Mouse (Mus musculus) cerebellum, adult 9-11 months (tissue): Measurements from ENCODE around the gene Synm.

Experiments used
- DNase-seq: peaks from one replicate; pipeline ENCODE4 v3.0.0; 2022

Gene Synm

DNA sequence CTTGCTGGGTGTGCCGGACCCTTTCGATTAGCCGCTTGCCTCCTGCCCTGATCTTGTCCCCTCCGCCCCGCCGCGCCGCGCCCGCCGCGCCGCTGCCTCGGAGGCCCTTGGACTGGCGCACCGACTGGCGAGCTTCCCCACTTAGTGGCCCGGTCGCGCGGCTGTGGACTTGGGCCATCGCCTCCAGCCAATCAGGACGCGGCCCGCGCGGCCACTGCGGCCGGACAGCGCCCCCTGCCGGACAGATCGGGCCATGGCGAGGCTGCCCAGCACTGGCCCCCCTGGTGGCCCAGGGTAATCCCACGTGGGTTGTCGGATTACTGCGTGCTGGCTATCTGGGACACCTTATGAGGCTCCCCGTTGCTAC is at the start of gene Synm:
Gene Synm (minus strand): TSS at position 114 of the 367 bp plus-strand sequence.
- DNase-seq, result peak; percentile 83

DNA sequence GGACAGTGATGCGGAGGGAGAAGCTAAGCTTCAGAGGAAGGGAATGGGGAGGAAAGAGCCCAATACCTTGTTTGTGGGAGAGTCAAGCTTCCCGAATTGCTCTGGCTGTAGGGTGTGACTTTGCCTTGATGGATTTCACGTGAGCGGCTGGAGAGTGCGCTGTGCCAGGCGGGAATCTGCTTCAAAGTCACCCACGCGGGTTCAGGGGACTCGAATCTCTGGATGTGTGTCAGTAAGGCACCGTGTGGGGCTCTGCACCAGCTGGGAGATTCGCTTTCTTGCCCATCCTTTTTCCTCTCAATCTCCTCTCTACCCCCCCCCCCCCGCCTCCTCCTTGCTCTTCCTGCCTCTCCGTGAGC is 44.3 kb upstream of the Synm start:
- no peak for DNase-seq

DNA sequence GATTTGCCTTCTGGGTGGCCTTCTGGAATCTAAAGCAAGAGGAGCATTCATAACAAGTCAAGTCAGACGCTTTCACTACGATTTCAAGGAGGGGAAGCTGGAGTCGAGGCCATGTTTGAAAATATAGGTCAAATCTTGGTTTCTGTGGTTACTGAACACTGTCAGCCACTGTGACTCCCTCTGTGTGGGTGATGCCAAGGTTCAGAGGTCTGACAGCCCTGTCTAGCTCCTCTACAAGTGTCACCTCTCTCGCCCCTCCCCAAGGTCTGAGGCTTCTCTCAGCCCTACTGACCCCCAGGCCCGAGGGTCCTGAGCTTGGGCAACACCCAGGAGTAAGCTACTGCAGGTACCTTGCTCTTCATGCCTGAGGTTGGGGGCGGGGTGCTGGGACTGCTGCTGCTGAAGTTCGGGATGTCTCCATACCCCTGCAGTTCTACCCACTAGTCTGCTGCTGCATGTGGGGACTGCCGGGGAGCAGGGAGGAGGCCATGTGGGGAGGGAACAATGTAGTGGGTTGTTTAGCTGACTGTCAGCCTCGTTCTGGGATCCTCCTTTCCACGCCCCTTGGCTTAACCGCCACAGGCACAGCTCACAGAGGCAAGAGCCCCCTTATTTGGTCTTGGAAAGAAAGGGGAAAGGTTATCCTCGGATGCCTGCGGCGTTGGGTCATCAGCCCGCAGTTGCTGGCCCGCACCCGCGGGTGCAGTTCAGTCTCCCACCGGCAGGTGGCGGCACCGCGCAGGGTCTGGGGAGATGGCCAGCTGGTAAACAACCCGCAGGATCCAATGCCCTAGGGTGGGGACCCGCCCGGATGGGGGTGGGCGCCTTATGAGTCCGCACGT is 43.7 kb upstream of the Synm start:
- peak; percentile 75 for DNase-seq

DNA sequence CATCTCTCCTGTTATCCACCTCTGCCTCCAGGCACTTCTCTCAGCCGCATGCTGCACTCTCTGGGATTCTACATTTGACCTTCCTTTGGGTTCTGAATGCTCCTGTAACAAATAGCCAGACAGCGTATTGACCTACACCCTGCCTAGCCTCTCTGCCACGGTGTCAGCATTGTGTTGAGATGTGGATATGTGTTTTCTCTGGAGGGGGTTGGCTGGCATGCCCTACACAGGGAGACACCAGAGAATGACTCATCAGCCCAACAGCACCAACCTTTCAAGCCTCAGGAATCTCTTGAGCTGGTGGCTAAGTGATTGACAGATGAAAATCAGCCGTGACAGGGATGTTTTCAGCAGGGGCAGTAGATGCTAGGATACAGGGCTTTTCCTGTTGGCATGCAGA is 41.5 kb upstream of the Synm start:
- no peak for DNase-seq

DNA sequence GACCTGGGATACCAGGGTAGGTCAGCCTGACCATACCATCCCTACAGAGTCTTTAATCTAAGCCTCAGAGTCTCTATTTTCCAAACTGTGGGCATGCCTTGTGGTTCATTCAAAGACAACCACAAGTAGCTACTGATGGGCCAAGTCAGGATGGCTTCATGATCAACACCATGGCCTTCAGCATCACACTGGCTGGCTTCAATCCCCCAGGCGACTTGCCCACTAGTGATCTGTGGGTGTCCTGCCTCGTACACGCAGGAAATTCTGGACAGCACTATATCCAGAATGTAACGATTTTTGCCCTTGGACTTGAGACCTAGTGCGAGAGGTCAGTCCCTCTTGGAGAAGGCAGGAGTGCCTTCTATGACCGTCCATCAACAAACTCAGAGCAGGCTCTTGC is 41.0 kb upstream of the Synm start:
- no peak for DNase-seq

DNA sequence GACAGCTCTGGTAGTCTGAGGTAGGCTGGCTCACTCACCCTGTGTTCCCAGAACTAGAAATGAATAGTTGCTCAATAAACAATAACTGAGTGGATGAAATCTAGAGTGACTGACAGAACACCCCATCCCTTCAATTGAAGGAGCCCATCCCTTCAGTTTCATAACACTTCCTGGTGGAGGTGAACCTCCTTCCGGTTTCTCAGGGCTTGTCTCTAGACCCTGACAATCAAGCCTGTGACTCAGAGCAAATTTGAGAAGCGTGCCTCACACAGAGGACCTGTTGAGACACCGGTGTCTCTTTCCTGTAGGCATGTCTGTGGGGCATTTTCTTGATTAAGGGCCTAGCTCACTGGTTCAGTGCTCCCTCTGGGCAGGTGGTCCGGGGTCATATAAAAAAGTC is 38.9 kb upstream of the Synm start:
- DNase-seq, result no peak

DNA sequence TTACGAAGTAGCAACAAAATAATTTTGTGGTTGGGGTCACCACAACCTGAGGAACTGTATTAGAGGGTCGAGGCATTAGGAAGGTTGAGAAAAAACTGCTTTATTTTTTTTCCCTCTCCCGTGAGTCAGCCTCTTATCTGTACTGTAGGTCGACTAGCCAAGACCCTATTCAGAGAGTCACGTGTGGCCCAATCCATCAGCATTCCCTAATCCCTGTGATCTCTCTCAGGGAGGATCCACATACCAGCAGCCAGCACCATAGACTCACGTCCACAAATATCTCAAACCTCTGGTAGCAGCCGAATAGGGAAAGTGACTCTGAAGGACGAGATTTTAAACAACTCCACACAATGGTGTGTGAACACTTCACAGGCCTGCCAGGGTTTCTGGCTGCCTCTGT is 37.5 kb upstream of the Synm start:
- no peak for DNase-seq

DNA sequence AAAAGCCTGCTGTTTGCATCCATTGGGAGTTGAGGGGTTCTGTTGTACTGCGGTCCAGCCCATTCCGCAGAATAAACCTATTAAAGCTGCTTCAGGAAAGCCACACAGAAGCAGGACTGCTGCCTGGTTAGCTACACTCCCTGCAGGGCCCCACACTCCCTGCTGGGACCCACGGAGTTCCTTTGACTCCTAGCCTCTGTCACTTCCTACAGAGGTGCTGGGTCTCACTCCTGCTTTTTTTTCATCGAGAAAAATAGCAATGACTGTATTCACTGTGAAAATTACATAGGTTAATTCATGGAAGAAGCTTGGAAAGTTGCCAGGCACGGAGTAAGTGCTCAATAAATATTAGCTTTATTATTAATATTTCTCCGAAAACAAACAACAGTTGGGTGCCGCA is 33.9 kb upstream of the Synm start:
- DNase-seq, result no peak

DNA sequence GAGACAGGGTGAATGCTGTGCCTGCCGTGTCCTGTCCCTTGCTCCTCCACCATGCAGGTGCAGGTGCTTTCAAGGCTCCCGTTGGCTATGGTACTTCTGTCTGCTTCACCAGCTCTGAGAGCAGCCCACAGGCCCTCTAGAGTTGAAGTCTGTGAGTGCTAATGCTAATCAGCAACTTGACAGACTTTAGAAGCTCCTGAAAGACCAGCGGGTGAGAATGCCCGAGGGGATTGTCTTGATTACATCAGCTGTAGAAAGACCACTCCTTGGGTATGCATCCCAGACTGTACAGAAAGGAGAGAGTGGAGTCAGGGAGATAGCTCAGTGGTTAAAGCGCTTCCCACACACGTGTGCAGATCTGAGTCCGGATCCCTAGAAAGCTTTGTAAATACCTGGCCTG is 31.7 kb upstream of the Synm start:
- no peak for DNase-seq

DNA sequence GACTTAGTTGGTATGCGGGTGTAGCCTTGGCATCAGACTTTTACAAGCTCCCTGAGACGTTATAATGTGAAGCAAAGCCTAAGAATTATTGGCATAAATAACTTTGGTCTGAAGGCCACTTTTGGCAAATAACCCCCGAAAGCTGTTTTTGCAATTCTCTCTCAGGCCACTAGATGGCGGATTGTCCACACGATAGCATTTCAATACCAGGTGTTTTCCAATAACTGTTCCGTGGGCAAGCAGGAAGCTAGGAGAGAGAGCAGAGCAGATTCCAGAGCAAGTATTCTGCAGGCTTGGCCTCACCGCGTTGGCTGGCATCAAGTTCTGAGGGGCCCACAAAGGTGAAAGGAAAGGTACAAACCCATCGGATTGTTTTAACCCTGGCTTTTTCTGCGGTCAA is 29.2 kb upstream of the Synm start:
- DNase-seq, result peak; percentile 63

DNA sequence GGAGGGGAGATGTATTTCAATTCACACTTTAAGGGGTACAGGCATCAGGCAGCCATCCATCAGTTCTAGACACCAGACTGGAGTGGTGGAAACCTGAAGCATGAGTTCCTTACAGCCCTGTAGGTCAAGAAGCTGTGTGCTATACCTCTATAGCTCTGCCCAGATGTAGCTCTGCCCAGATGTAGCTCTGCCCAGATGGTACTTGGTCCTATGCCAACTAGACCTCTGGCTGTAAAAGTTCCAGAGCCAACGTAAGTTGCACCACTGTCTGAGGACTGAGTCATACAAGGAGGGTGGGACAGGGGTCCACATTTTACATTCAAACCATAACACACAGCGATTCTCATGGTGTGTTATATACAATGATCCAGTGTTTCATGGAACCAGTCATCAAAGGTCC is 28.3 kb upstream of the Synm start:
- DNase-seq, result no peak

DNA sequence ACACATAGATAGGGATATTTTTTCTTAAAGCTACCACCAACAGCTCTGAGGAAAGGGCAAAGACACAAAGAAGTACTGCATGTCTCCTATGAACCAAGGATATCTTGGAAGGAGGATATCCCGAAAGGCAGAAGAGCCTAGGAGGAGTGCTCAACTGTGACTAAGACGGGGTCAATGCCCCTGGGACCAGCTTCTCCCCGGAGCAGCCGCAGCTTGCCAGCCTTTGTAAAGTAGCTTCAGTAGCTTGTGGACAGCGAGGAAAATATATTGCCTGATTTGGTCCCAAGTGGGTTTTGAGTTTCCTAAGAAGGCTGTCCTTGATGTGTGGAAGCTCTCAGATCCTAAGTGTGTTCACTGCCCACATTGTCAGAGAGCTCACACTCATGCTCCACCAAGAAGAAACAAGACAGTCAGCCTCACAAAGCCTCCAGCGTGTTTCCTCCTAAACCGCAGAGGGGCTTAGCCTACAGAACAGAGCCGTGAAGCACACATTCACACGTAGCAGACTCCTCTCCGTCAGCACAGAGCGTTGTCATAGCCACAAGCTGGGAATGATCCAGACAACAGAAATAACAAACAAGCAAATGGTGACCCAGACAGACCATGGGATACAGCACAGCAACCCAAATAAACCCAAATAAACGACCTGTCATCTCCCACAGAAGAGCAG is 17.2 kb upstream of the Synm start:
- no peak for DNase-seq

DNA sequence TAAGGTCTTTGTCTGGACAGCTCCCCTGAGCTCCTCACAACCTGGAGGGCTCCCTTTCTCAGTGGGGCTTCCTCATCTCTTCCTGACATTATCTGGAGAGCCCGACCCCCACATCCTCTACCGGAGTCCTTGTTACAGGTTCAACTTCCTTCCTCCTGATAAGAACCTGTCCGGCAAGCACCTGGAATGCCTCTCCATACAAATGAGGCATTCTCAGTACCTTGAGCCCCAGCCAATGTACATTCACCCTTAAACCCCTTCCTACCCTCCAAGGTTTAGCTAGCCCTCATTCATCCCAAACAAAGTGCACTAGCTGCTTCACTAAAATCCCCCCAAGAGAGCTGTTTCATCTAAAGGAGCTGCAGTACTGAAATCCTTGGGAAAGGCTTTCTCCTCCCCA is 16.1 kb upstream of the Synm start:
- no peak for DNase-seq

DNA sequence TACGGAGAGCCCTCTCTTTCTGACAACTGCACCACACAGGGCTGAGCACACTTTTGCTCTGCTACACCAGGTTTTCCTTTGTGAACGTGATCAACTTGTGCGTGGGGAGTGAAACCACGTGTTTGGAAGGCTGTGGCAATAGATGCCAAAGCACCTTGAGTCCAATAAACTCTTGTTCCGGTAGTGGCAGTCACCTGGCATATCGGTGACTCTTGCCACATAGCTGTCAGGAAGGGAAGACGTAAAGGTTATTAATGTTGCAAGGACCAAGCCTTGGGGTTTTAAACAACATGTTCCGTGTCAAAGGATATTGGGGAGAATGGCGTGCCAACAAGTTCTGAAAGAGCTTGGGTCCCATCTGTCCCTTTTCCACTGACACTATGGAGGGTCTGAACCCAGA is 12.7 kb upstream of the Synm start:
- DNase-seq, result no peak

DNA sequence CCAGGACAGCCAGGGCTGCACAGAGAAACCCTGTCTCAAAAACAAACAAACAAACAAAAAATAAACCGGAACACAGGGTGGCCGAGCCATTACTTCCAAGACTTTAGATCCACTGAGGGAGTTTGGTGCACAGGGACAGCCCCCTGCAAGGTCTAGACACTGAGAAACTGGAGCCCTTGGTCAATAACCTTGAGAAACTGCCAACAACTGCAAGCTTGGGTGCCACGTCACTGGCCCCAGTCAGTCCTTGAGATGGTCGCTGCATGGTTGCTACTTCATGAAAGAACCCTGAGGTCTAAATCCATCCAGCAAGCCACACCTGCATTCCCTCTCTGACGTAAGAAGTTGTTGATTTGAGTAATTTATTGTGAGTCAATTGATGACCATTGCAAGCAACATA is 9.9 kb upstream of the Synm start:
- DNase-seq, result no peak

DNA sequence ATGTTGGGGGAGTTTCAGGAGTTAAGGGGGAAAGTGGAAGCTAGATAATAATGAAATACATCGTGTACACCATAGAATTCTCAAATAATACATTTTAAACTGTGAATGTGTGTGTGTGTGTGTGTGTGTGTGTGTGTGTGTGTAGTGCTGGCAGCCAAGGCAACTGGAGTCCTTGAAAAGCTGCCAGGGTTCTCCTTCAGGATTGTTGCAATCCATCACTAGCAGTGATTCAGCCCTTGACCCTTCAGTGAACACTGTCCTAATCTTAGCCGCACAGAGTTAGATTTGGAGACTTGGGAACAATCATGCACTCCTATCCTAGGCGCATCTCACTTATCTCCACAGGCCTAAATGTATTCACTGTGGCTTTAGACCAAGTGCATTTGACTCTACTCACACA is 8.6 kb upstream of the Synm start:
- no peak for DNase-seq

DNA sequence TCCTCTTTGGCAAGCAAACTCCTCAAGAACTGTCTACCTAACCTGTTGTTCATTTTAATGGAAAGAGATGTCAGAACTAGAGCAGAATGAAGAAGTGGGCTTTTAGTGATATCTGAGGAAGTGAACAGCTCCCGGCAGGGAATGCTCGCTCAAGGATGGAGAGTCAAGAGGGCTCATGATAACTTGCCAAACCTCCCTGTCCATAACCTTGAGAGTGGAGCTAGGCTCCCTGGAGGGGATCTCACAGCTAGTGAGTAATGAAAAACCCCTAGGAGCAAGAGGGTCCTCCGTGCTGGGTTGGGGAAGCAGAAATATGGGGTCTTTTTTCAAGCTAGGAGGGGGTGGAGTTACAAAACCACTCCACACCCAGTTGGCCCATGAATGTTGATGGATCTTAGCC is 4.1 kb upstream of the Synm start:
- DNase-seq, result no peak

DNA sequence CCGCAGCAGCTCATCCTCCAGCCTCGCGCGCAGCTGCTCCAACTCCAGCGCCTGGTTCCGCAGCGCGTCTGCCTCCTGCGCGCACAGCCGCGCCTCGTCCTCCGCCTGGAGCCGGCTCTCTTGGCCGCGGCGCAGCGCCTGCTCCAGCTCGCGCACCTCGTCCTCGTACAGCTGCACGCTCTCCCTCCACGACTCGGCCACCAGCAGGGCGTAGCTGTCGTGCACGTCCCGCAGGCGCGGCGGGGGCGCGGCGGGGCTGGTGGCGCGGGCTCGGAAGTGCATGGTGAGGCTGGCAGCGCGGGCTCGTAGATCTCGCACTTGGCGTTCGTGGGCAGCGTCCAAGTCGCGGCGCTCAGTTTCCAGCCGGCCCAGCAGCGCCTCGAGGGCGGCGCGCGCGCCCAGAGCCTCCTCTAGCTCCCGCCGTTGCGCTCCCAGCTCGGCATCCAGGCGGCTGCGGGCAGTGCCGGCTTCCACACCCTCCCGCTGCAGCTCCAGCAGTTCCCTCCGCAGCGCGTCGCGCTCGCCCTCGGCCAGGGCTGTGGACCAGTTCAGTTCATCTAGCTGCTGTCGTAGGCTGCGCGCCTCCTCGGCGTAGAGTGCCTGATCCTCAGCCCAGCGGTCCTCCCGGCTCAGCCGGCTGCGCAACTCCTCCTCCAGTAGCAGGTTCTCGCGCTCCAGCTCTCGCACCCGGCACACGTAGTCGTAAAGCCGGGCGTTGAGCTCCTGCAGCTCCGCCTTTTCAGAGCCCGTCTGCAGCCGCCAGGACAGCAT is 499 bp downstream of the Synm start:
- peak; percentile 15 for DNase-seq

DNA sequence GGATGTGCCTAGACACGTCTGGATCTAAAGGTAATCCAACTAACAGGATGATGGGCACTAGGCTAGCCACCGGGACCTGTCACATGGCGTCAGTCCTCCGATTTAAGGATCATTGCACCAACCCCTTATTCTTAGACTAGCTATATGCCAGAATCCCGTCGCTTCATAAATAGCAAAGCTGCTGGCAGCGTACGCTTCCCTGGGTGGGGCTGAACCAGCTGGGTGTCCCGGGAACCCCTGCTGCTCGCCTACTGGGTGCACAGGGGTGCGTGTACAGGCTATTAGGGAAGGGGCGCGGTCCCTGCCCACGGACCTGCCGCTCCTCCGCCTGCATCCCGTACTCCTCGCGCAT is 1.1 kb downstream of the Synm start:
- DNase-seq, result no peak

DNA sequence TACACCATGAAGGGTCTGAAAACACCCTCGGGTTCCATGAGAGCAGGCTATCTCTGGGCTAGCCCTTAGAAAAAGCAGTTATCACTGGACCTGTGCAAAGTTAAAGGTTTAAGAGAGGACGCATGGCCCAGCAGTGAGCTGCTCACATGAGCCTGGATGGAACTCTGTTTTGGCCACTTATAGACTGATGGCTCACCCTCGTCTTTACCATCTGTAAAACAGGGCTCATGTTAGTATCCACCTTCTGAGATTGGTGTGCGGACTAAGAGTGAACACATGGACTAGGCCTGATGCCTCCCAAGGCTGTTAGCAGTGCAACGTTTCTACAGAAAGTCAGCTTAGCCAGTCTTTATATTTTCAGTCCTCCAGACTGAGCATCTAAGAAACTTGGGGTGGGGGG is 2.9 kb downstream of the Synm start:
- DNase-seq, result no peak

DNA sequence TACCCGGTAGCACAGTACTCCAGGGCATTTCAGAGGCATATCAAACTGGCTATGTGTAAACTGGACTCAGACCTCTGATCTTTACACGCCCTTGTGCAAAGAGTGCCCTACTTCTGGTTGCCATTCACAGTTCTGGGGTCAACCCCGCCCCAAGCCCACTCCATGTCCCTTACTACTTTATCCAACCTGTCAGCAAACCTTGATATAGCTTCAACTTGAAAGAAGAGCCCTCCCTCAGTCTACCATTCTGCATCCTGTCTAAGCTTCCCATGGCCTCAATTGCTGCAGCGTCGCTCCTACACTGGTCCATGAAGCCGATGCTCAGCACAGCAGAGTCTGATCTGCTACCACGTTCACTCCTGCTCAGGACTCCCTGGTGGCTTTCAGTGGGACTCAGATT is 4.2 kb downstream of the Synm start:
- DNase-seq, result no peak

DNA sequence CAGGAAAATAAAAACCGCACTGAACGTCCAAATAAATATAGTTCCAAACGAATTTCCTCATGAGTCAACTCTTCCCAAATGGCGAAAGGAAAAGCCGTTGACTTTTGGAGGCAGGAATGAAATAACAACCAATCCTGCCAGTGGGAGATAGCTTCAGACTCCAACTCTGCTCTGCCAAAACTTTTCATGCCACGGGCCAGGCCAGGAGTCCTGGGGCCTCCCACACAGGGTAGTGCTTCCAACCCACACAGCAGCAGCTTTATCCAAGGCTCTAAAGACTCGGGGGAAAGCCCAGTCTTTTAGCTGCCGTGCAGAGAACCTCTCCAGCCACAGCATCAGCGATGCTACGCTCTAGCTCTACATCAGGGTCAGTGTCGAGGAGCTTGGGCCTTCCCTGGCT is 4.9 kb downstream of the Synm start:
- DNase-seq, result no peak

DNA sequence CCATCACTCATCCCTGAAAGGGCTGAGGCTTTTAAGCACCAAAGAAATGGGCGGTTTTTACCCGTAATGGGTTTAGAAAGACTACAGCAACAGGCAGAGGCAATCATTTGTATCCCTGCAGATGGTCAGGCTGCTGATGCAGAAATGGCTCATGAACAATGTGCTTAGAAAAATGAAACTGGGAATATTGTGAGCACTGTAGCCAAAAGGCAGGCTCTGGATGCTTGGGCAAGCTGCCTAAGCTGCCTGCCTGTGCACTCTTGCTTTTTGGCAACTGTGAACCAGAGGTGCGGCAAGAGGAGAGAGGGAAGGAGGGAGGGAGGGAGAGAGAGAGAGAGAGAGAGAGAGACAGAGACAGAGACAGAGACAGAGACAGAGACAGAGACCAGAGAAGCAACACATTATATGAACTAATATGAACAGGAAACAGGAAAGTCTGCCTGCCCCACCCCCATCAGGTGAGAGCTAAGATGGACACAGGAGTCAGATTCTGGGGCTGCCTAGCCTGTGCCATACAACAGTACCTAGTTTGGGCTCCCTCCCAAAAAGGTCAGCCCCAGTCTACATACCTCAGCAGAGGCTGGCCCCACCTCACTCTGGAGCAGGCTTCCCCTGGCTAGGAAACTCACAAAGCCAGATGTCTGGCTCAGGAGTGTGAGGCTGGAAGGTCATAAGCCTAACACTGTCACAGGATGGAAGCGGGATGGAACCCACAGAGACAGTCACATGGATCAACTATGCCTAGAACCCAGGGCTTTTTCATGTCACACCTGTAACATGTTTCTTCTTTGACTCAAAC is 9.9 kb downstream of the Synm start:
- no peak for DNase-seq
